ENCODE assay signal across 27 mouse cellular contexts in the genomic region with DNA sequence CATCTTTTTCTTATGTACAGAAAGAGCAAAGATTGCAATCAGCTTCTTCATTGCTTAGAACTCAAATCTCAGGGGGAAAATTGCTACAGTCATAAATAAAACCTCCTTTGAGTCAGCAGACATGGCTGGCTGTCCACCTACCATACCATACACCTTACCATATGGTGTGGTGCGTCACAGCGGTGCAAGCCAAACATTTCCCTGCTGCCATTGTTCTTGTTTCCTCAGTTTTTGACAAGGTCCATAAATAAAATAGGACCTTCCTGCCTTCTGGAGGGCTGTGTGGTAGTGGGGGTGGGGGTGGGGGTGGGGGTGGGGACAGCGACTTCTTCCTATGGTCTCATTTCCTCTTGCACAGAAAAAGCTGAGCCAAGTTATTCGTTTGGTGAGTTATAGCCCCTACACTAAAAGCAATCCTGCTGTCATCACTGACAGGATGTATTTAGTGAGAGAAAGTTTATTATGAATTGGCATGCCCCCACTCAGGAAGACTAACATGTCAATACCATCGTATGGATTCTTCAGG.
DNase-seq lines count a peak whose midpoint lies in the region; ATAC-seq and TF ChIP-seq lines count a peak whose summit lies in the region.
"Had no signal": no experiment of that assay in that cellular context is flagged by ENCODE, and none has a peak within 500 bp of the region (broad histone marks: within the 10 kb centered on the region; RNA-seq: fewer than 3 reads in every experiment).

No protein-coding gene starts in this region.

- no peak for ATAC-seq in hindbrain, embryonic 14.5 days (ENCODE audit: low FRiP score)
- no peak for ATAC-seq in hindbrain, embryonic 16.5 days
- ATAC-seq in lung, embryonic 14.5 days (ENCODE audit: insufficient read depth) = peak; percentile 75; the same call in 1 of the 2 replicates
- ATAC-seq: inflammation-experienced regulatory T-cells, adult 6 months; liver, embryonic 12.5 days; midbrain, embryonic 16.5 days had no signal

- H3K9me3 ChIP-seq in hindbrain, embryonic 14.5 days (ENCODE audit: control insufficient read depth, low read length) = no peaks in the 10 kb centered on the region
- H3K9me3 ChIP-seq in hindbrain, embryonic 16.5 days (ENCODE audit: control insufficient read depth, low read length) = 0 out of 2 replicates have a peak, but pooled peaks cover 2% of the 10 kb centered on the region
- no peaks in the 10 kb centered on the region; the same call in 1 of the 2 replicates for H3K9me3 ChIP-seq in lung, embryonic 14.5 days (ENCODE audit: low read depth, low read length)
- H3K9me3 ChIP-seq: embryonic facial prominence, embryonic 13.5 days; heart, embryonic 10.5 days; liver, embryonic 12.5 days; midbrain, embryonic 10.5 days; stomach, embryonic 15.5 days had no signal

- H3K36me3 ChIP-seq in hindbrain, embryonic 14.5 days (replicated peaks; ENCODE audit: control insufficient read depth, insufficient read depth) = no peaks in the 10 kb centered on the region
- no peaks in the 10 kb centered on the region for H3K36me3 ChIP-seq in hindbrain, embryonic 16.5 days (ENCODE audit: control insufficient read depth, insufficient read depth, low read length)
- H3K36me3 ChIP-seq in lung, embryonic 14.5 days (ENCODE audit: insufficient read depth) = no peaks in the 10 kb centered on the region
- H3K36me3 ChIP-seq: embryonic facial prominence, embryonic 13.5 days; heart, embryonic 10.5 days; limb, embryonic 13.5 days; liver, embryonic 12.5 days; midbrain, embryonic 10.5 days; stomach, embryonic 15.5 days had no signal

- no peak overlapping the region for H3K9ac ChIP-seq in hindbrain, embryonic 14.5 days
- H3K9ac ChIP-seq in hindbrain, embryonic 16.5 days (ENCODE audit: low read depth, low read length) = no peak overlapping the region
- no peak overlapping the region for H3K9ac ChIP-seq in lung, embryonic 14.5 days
- H3K9ac ChIP-seq: embryonic facial prominence, embryonic 13.5 days; limb, embryonic 13.5 days; liver, embryonic 12.5 days; stomach, embryonic 15.5 days had no signal

- H3K27me3 ChIP-seq in hindbrain, embryonic 14.5 days (ENCODE audit: control insufficient read depth, insufficient read depth, low read length) = no peaks in the 10 kb centered on the region
- no peaks in the 10 kb centered on the region for H3K27me3 ChIP-seq in hindbrain, embryonic 16.5 days (replicated peaks; ENCODE audit: control insufficient read depth, insufficient read depth, low read length)
- no peaks in the 10 kb centered on the region for H3K27me3 ChIP-seq in lung, embryonic 14.5 days (ENCODE audit: insufficient read depth, low read length)
- H3K27me3 ChIP-seq: embryonic facial prominence, embryonic 13.5 days; limb, embryonic 13.5 days; stomach, embryonic 15.5 days had no signal

- 83% methylated on average over 5 of the region's 5 CpGs for WGBS in hindbrain, embryonic 14.5 days
- WGBS in hindbrain, embryonic 16.5 days = 74% methylated on average over 5 of the region's 5 CpGs
- WGBS in lung, embryonic 14.5 days = 63% methylated on average over 5 of the region's 5 CpGs

- peaks cover 6% of the 10 kb centered on the region; the same call in 1 of the 2 replicates for H3K4me1 ChIP-seq in hindbrain, embryonic 14.5 days (replicated peaks; ENCODE audit: control insufficient read depth, insufficient read depth, low read length)
- peaks cover 6% of the 10 kb centered on the region; the same call in 1 of the 2 replicates for H3K4me1 ChIP-seq in hindbrain, embryonic 16.5 days (ENCODE audit: control insufficient read depth, insufficient read depth, low read depth, low read length)
- H3K4me1 ChIP-seq in lung, embryonic 14.5 days (ENCODE audit: insufficient read depth) = no peaks in the 10 kb centered on the region
- H3K4me1 ChIP-seq: embryonic facial prominence, embryonic 13.5 days; heart, embryonic 10.5 days; limb, embryonic 13.5 days; liver, embryonic 12.5 days; stomach, embryonic 15.5 days had no signal

- TF ChIP-seq CTCF in lung, embryonic 14.5 days (IDR thresholded peaks at IDR 0.05; ENCODE audit: low read depth) = no peak
- no peak for TF ChIP-seq CTCF in brain, embryonic 14.5 days (IDR thresholded peaks at IDR 0.05; ENCODE audit: borderline replicate concordance, extremely low read depth, insufficient read depth, insufficient read length)

- H3K4me2 ChIP-seq in hindbrain, embryonic 14.5 days (replicated peaks) = no peak overlapping the region
- H3K4me2 ChIP-seq in hindbrain, embryonic 16.5 days (ENCODE audit: low read length) = no peak overlapping the region
- H3K4me2 ChIP-seq in lung, embryonic 14.5 days = no peak overlapping the region
- H3K4me2 ChIP-seq: embryonic facial prominence, embryonic 13.5 days; limb, embryonic 13.5 days; liver, embryonic 12.5 days; stomach, embryonic 15.5 days had no signal

- no peak for DNase-seq in hindbrain, embryonic 14.5 days (ENCODE audit: low spot score)
- peak; percentile 49 for DNase-seq in lung, embryonic 14.5 days
- DNase-seq in lung, adult 18-20 months = no peak
- peak; percentile 69 for DNase-seq in brain, adult 2 months (ENCODE audit: low read depth, low spot score)
- DNase-seq in brain, embryonic 14.5 days (ENCODE audit: low read depth) = peak; percentile 22
- no peak for DNase-seq in ovary, postnatal 10 days (ENCODE audit: low spot score)
- DNase-seq: adrenal gland, adult 2 months; cerebellum, postnatal 36 days; embryo, embryonic 11 days; gastrocnemius, adult 2 months; heart, postnatal 4 days; kidney, adult 18-20 months; kidney, postnatal 25 days; lung, adult 2 months; right cerebral cortex, postnatal 4 days; thymus, postnatal 25 days had no signal

- no peak overlapping the region for H3K4me3 ChIP-seq in hindbrain, embryonic 14.5 days (replicated peaks; ENCODE audit: low read length)
- H3K4me3 ChIP-seq in hindbrain, embryonic 16.5 days (ENCODE audit: low read length) = no peak overlapping the region
- no peak overlapping the region for H3K4me3 ChIP-seq in lung, embryonic 14.5 days (ENCODE audit: low read depth, low read length)
- H3K4me3 ChIP-seq: embryonic facial prominence, embryonic 13.5 days; erythroblast, embryonic 14.5 days; gastrocnemius, adult 2 months; heart, embryonic 10.5 days; limb, embryonic 13.5 days; liver, embryonic 12.5 days; midbrain, embryonic 10.5 days; myocyte; stomach, embryonic 15.5 days had no signal

- 0 out of 2 replicates have a peak overlapping the region, but pooled peaks have one; percentile 11 for H3K27ac ChIP-seq in hindbrain, embryonic 14.5 days
- H3K27ac ChIP-seq in hindbrain, embryonic 16.5 days (ENCODE audit: low read depth, low read length) = no peak overlapping the region
- H3K27ac ChIP-seq in lung, embryonic 14.5 days (ENCODE audit: low read depth) = 0 out of 2 replicates have a peak overlapping the region, but pooled peaks have one; percentile 38
- H3K27ac ChIP-seq: embryonic facial prominence, embryonic 13.5 days; gastrocnemius, adult 2 months; heart, embryonic 10.5 days; limb, embryonic 13.5 days; liver, embryonic 12.5 days; midbrain, embryonic 10.5 days; stomach, embryonic 15.5 days had no signal

- no peak for TF ChIP-seq POLR2A in brain, embryonic 14.5 days (IDR thresholded peaks at IDR 0.05; ENCODE audit: borderline replicate concordance, extremely low read depth, insufficient read depth, insufficient read length, poor library complexity, severe bottlenecking)

Comparison
In these comparisons a context has a peak if more than half of its experiments do, and no peak if none do; other contexts are left out.
1. DNase-seq: peak in lung, embryonic 14.5 days (single experiment), brain, adult 2 months (single experiment) and brain, embryonic 14.5 days (single experiment); none in hindbrain, embryonic 14.5 days (single experiment), lung, adult 18-20 months (0 of 2) and ovary, postnatal 10 days (single experiment).